Mouse (Mus musculus) left cerebral cortex, adult 2 months (tissue): ENCODE measurements around the gene Slc4a1. TPM values are rescaled to one million over a fixed set of nuclear protein-coding genes. Genes with fewer than 3 reads are reported as not detected.
A peak's percentile ranks its signal among the peaks of the same experiment; 100 is the strongest.

Experiments used
- DNase-seq, 2 experiments: peaks; one replicate each; pipeline ENCODE4 v3.0.0; 2021 to 2022; ENCODE audit warnings: low spot score in 2 of 2, mixed read lengths in 1 of 2; ENCODE audit errors: extremely low spot score in 1 of 2
- H3K27ac ChIP-seq: fragments of 200-600 bp; 2 replicates; pipeline ENCODE4 v1.8.1; 2022
- H3K4me3 ChIP-seq: fragments of 200-600 bp; 2 replicates; pipeline ENCODE4 v1.8.1; 2022
- CTCF ChIP-seq: fragments of 200-600 bp; IDR thresholded peaks from 2 replicates; pipeline ENCODE4 v1.8.1; 2022; ENCODE audit warnings: antibody characterized with exemption, mild to moderate bottlenecking, moderate library complexity
- intact Hi-C: fragments of 180-260 bp; cut with DNase I; formaldehyde crosslinking; loops from one replicate; pipeline ENCODE4 v1.15.1; 2025
- total RNA-seq, 2 experiments: library from RNA; stranded (reverse); gene quantifications; 2 replicates each; pipeline ENCODE4 v1.2.3; 2021

Slc4a1 gene
- total RNA-seq, 2 experiments from 2014 or later = 0.16 to 0.43 TPM

DNA sequence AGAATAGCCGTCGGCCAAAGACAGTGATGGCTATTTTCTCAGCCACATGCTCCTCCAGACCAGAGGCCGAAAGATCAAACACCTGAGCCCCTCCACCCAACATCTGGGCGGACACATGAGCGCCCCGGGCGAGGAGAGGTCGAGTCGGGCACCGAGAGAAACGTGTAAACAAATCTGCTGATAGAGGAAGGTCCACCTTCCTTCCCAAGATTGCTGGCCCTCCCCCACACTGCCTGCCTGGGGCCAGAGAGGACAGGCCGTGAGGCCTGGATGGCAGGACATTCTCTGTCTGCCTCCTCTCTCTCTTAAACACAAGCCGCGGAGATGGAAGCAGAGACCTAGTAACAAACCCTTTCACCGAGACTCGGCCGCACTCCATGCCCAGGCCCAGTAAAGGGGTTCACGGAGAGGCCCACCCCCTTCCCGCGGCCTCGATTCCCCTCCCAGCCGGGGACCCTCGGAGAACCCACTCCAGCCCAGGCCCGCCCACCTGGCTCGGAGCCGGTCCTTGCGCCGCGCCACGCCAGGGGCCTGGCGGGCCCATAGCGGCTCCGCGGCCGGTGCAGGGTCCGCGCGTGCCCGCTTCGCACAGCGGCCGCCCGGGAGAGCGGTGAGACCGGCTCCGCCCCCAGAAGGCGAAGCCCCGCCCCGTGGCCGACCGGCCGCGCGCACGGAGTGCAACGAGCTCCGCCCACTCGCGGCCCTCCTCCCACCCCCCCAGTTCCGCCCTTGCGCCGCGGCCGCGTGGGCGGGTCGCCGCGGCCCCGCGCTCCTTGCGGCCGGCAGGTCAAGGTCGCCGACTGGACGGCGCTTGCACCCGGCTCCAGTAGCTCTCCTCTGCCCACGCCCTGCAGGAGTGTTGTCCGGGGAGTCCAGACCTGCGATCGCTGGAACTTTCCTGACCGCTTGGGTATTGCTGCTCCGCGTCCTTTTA is 41.2 kb upstream of the Slc4a1 start:
- peak overlapping the region; percentile 80 for H3K4me3 ChIP-seq
- H3K27ac ChIP-seq = peak overlapping the region; percentile 93
- TF ChIP-seq CTCF = no peak
- peak; percentile 89 to 90 for DNase-seq
- intact Hi-C loops = no loop called here

GRCm38 (mm10) chr11:102406401-102406800 is 40.4 kb upstream of the Slc4a1 start:
- peak overlapping the region; percentile 90 for H3K27ac ChIP-seq
- DNase-seq = no peak
- peak overlapping the region; percentile 80 for H3K4me3 ChIP-seq
- TF ChIP-seq CTCF = no peak
- intact Hi-C loops = no loop called here

DNA sequence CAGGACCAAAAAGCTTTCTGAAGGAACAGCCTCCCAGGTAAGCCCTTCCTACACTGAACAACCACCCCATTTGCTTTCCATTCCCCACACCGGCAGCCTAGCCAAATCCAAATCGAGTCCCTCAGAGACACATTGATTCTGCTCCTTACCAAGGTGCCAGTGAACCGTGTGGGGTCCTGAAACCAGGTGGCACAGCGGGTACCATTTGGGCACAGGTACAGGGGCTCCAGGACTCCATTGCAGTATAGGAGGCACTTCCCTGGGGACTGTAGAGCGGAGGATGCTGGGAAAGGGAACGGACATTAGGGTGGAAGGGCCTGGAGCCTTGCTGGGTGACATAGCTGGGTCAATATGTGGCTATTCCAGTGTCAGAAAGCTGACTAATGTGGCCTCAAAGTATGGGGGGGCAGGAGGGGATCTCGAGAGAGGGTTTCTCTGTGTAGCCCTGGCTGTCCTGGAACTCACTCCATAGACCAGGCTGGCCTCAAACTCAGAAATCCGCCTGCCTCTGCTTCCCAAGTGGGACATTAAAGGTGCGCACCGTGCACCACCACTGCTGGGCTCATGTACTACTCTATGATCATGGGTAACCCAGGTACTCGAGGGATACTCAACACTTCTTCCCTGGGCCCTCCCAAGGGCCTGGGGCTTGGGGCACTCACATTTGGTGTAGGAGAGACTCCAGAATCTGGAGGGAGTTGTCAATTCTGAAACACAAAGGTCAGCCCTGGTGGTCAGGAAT is 39.7 kb upstream of the Slc4a1 start:
- no peak for DNase-seq
- intact Hi-C loops = no loop called here
- peak overlapping the region; percentile 90; the same call in 1 of the 2 replicates for H3K27ac ChIP-seq
- TF ChIP-seq CTCF = no peak
- peak overlapping the region; percentile 80 for H3K4me3 ChIP-seq

DNA sequence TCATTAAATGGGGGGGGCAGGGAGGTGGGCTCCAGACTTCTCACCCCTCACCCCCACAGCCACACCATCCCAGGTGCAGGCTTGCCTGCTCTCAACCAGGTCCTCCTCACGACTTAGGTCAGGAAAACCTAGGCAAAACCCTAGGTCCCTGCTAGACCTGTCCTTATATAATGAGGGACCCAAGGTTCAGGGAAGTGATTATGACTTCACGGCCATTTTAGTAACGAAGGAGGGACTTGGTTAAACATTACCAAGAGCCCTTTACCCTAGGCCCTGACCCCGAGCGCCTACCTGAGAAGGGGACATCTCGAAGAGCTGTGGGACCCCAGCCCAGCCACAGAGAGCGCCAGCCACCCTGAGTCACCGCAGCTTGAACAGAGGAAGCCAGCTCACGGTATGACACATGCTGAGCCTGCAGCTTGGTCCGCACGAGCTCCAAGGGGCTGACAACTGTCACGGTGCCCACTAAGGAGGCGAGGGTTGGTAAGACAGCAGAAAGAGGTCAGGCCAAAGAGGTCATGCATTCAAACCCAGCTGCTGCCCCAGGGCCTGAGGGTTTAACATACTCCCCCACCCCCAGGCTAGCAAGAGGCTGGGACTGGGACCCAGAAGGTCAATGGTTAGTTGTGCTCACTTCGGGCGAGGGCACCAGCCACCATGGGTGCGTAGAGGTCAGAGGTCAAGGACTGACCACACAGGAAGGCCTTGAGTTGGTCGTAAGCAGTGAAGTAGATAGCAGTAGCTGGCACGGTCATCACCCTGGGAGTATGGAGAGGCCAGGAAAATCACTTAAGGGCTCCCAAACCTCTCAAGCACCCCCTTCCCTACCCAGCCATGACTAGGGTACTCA is 38.4 kb upstream of the Slc4a1 start:
- Histone ChIP-seq H3K27ac (peak overlapping the region; percentile 32), H3K4me3 (no peak overlapping the region)
- peak in 1 of 2 experiments; percentile 10 for DNase-seq
- intact Hi-C loops = no loop called here
- no peak for TF ChIP-seq CTCF

GRCm38 (mm10) chr11:102403657-102404056 is 37.7 kb upstream of the Slc4a1 start:
- DNase-seq = no peak
- H3K27ac ChIP-seq = no peak overlapping the region
- TF ChIP-seq CTCF = no peak
- intact Hi-C loops = no loop called here
- no peak overlapping the region for H3K4me3 ChIP-seq

DNA sequence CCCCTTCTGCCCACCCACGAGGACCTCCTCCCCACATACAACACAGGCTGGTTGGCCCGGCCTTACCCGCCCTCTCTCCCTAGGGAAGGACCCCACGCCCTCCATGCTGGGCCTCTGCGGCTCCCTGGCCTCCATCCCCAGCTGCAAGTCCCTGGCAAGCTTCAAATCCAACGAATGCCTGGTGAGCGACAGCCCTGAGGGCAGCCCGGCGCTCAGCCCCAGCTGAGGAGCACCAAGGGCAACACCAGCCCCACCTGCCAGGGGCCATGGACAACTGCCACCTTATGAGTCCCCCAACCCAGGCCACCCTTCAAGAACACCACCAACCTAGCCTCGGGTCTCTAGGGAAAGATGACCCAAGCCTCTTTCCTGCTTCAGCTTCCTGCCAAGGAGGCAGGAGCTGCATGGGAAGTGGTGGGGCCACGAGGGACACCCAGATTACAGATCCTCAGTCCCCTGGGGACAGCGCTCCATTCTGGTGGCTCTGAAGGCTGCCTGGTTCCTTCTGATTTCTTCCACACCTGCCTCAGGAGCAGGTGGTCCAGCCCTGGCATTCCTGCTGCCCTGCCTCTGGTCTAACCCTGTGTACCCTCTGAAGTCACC is 36.0 kb upstream of the Slc4a1 start:
- TF ChIP-seq CTCF = no peak
- intact Hi-C loops = no loop called here
- DNase-seq = peak in 1 of 2 experiments; percentile 13
- Histone ChIP-seq H3K27ac (no peak overlapping the region), H3K4me3 (no peak overlapping the region)

GRCm38 (mm10) chr11:102400513-102401084 is 34.6 kb upstream of the Slc4a1 start:
- Histone ChIP-seq H3K4me3 (no peak overlapping the region), H3K27ac (no peak overlapping the region)
- DNase-seq = no peak
- TF ChIP-seq CTCF = no peak
- intact Hi-C loops = no loop called here

DNA sequence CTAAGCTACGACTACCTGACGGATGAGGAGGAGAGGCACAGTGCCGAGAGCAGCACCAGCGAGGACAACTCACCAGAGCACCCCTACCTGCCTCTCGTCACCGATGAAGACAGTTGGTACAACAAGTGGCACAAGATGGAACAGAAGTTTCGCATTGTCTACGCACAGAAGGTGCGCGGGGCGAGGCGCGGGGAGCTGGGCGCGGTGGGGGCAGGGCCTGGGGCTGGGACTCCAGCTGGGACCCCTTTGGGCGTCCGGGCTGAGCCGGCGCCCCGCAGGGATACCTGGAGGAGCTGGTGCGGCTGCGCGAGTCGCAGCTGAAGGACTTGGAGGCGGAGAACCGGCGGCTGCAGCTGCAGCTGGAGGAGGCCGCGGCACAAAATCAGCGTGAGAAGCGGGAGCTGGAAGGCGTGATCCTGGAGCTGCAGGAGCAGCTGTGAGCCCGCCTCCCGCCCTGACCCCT is 33.6 kb upstream of the Slc4a1 start:
- intact Hi-C loops = no loop called here
- no peak for TF ChIP-seq CTCF
- peak in 1 of 2 experiments; percentile 48 for DNase-seq
- Histone ChIP-seq H3K27ac (no peak overlapping the region), H3K4me3 (no peak overlapping the region)

DNA sequence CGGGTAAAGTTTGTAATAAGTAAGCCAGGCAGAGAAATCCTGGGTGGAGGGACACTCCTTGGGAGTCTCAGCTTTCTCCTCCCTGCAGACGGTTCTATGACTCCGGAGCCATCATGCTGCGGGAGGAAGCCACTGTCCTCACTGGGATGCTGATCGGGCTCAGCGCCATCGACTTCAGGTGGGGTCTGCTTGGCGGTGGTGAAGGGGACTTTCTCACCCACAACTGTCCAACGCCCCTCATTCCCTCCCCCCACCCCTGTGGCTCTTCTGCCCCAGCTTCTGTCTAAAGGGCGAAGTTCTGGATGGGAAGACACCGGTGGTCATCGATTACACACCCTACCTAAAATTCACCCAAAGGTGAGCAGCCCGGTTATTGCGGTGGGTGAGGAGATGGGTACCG is 33.1 kb upstream of the Slc4a1 start:
- TF ChIP-seq CTCF = no peak
- Histone ChIP-seq H3K4me3 (no peak overlapping the region), H3K27ac (no peak overlapping the region; the same call in 1 of the 2 replicates)
- DNase-seq = no peak
- intact Hi-C loops = no loop called here

DNA sequence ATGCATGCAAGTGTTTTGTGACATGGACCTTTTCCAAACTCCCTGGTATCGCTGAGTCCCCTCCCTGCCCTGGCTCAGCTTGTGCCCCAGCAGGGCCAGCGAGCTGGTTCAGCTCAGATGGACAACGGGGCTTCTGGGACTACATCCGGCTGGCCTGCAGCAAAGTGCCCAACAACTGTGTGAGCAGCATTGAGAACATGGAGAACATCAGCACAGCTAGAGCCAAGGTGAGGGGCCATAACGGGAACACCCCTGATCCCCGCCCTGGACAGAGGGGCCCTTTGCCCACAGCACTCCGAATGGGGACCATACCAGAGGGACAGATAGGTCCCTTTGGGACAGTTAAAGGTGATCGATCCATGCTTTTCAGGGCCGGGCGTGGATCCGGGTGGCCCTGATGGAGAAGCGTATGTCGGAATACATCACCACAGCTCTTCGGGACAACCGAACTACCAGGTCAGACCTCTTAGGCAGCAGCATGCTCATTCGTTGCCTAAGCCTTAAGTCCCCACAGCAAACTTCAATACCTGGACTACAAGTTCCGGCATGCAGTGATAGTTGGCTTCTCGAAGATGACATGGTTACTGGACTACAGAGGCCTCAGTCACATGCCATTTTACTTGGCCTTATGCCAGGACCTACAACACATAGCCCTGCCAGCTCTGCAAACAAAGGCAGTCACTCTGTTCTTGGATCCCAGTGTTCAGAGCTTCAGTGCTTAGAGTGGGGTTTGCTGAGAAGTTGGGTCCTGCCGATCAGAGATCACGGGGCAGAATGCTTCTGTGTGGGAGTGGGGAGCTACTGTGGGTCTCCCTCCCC is 32.2 kb upstream of the Slc4a1 start:
- DNase-seq = peak in 1 of 2 experiments; percentile 28
- no peak overlapping the region for H3K4me3 ChIP-seq
- intact Hi-C loops = no loop called here
- TF ChIP-seq CTCF = no peak
- H3K27ac ChIP-seq = peak overlapping the region; percentile 12; the same call in 1 of the 2 replicates
